ENCODE assay signal across 8 mouse cellular contexts in the genomic region with DNA sequence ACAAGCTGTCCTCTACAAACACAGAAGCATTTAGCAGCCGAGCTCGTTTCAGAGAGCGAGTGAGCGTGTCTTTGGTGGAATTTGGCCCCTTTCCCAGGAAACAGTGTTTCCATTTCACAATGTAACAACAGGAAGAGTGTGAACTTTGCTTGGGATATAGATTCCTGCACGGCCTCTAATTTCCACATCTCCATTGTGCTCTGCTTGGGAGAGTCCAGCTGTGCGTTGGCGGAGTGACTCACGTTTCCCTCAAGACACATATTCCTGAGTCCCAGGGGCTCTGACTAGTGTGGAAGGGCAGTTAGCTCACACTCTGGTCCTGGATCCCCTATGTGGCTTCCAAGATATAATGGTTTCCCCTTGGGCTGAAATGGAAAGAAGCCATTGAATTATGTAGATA. TPM values are rescaled to one million over a fixed set of nuclear protein-coding genes. Genes with fewer than 3 reads are reported as not detected.
DNase-seq lines count a peak whose midpoint lies in the region; ATAC-seq and TF ChIP-seq lines count a peak whose summit lies in the region.

No protein-coding gene starts in this region.

- peak overlapping the region; percentile 39 for H3K27ac ChIP-seq in embryonic facial prominence, embryonic 14.5 days (replicated peaks; ENCODE audit: low read depth, low read length)
- peak overlapping the region; percentile 18 for H3K27ac ChIP-seq in intestine, embryonic 16.5 days (ENCODE audit: low read length)
- no peak overlapping the region for H3K27ac ChIP-seq in thymus, adult 2 months (ENCODE audit: control insufficient read depth, insufficient read depth, low read length)

- H3K27me3 ChIP-seq in embryonic facial prominence, embryonic 14.5 days (replicated peaks; ENCODE audit: control insufficient read depth, insufficient read depth, low read length) = peaks cover 8% of the 10 kb centered on the region
- H3K27me3 ChIP-seq in intestine, embryonic 16.5 days (replicated peaks; ENCODE audit: control insufficient read depth, insufficient read depth, low read length) = no peaks in the 10 kb centered on the region
- H3K27me3 ChIP-seq in thymus, adult 2 months (ENCODE audit: control insufficient read depth, insufficient read depth, low read length) = no peaks in the 10 kb centered on the region

- no peak overlapping the region for H3K9ac ChIP-seq in embryonic facial prominence, embryonic 14.5 days (ENCODE audit: low read depth, low read length)
- H3K9ac ChIP-seq in intestine, embryonic 16.5 days (ENCODE audit: low read depth, low read length) = no peak overlapping the region

- peak; percentile 45; the same call in 1 of the 2 replicates for ATAC-seq in embryonic facial prominence, embryonic 14.5 days (ENCODE audit: low read depth)
- peak; percentile 69 for ATAC-seq in intestine, embryonic 16.5 days

- peaks cover 6% of the 10 kb centered on the region; the same call in 1 of the 2 replicates for H3K4me1 ChIP-seq in embryonic facial prominence, embryonic 14.5 days (ENCODE audit: control insufficient read depth, insufficient read depth, low read length)
- peaks cover 17% of the 10 kb centered on the region; the same call in 1 of the 2 replicates for H3K4me1 ChIP-seq in intestine, embryonic 16.5 days (ENCODE audit: control insufficient read depth, insufficient read depth, low read length)
- H3K4me1 ChIP-seq in thymus, adult 2 months (replicated peaks; ENCODE audit: control insufficient read depth, insufficient read depth, low read length) = peaks cover 4% of the 10 kb centered on the region

- TF ChIP-seq CTCF in thymus, adult 2 months (IDR thresholded peaks at IDR 0.05; ENCODE audit: borderline replicate concordance, control insufficient read depth, extremely low read depth, insufficient read depth, low read length, poor library complexity) = no peak

- no peak overlapping the region for H3K4me2 ChIP-seq in embryonic facial prominence, embryonic 14.5 days (ENCODE audit: low read depth, low read length)
- no peak overlapping the region for H3K4me2 ChIP-seq in intestine, embryonic 16.5 days (ENCODE audit: low read depth, low read length)

- peak; percentile 98 for DNase-seq in heart, adult 11 months
- DNase-seq in heart, adult 8-10 months (ENCODE audit: low spot score) = no peak
- DNase-seq in embryonic facial prominence, embryonic 14.5 days (ENCODE audit: low spot score) = peak; percentile 89
- peak; percentile 80 for DNase-seq in lung, postnatal 10 days
- no peak for DNase-seq in spleen, postnatal 14 days (ENCODE audit: low spot score in 2 of 2)
- no peak for DNase-seq in thymus, adult 18-20 months
- DNase-seq in thymus, adult 2 months = no peak

- no peaks in the 10 kb centered on the region for H3K36me3 ChIP-seq in embryonic facial prominence, embryonic 14.5 days (ENCODE audit: control insufficient read depth, insufficient read depth, low read length)
- no peaks in the 10 kb centered on the region for H3K36me3 ChIP-seq in intestine, embryonic 16.5 days (ENCODE audit: control insufficient read depth, insufficient read depth, low read length)
- no peaks in the 10 kb centered on the region for H3K36me3 ChIP-seq in thymus, adult 2 months (ENCODE audit: control insufficient read depth, insufficient read depth, low read length)

- WGBS in embryonic facial prominence, embryonic 14.5 days = 42% methylated on average over 8 of the region's 8 CpGs
- WGBS in intestine, embryonic 16.5 days = 41% methylated on average over 8 of the region's 8 CpGs
- WGBS in thymus, adult 2 months = 90% methylated on average over 8 of the region's 8 CpGs

- no peak for TF ChIP-seq POLR2A in thymus, adult 2 months (IDR thresholded peaks at IDR 0.05; ENCODE audit: control insufficient read depth, extremely low read depth, insufficient read depth, low read length, poor library complexity)

- no peaks in the 10 kb centered on the region for H3K9me3 ChIP-seq in embryonic facial prominence, embryonic 14.5 days (ENCODE audit: control insufficient read depth, low read length)
- no peaks in the 10 kb centered on the region for H3K9me3 ChIP-seq in intestine, embryonic 16.5 days (ENCODE audit: control insufficient read depth, low read length)

- no peak overlapping the region for H3K4me3 ChIP-seq in embryonic facial prominence, embryonic 14.5 days (ENCODE audit: low read depth, low read length)
- no peak overlapping the region for H3K4me3 ChIP-seq in intestine, embryonic 16.5 days (ENCODE audit: low read length)
- H3K4me3 ChIP-seq in thymus, adult 2 months (ENCODE audit: control insufficient read depth, insufficient read depth, low read length) = no peak overlapping the region

RNA-seq across cellular contexts. Expression of gene Cavin1, which starts 9.2 kb away (rescaled TPM):
- 100 to 1,000 TPM; 190 to 247 (median 212) TPM for total RNA-seq in heart, adult 8-10 months (2022)
- polyA plus RNA-seq in embryonic facial prominence, embryonic 14.5 days (2014; fragmentation: Nextera tagmentation; extraction: Ambion mirVana) = 145 and 160 TPM in 2 replicates
- 214 and 221 TPM in 2 replicates for polyA plus RNA-seq in intestine, embryonic 16.5 days (2015; fragmentation: Nextera tagmentation; extraction: Ambion mirVana)
- polyA plus RNA-seq in thymus, adult 2 months (2012; rRNA removed) = 18.9 and 22.4 TPM in 2 replicates

RNA-seq across cellular contexts. Expression of gene Atp6v0a1, which starts 29.4 kb away (rescaled TPM):
- 100 to 1,000 TPM in 1 of 4 experiments, 10 to 100 TPM in 3; 85.0 to 100 (median 88.9) TPM for total RNA-seq in heart, adult 8-10 months (2022)
- polyA plus RNA-seq in embryonic facial prominence, embryonic 14.5 days (2014; fragmentation: Nextera tagmentation; extraction: Ambion mirVana) = 35.0 and 37.9 TPM in 2 replicates
- polyA plus RNA-seq in intestine, embryonic 16.5 days (2015; fragmentation: Nextera tagmentation; extraction: Ambion mirVana) = 38.8 and 43.3 TPM in 2 replicates
- 35.9 and 39.7 TPM in 2 replicates for polyA plus RNA-seq in thymus, adult 2 months (2012; rRNA removed)

RNA-seq across cellular contexts. Expression of gene Stat3, which starts 40.5 kb away (rescaled TPM):
- 100 to 1,000 TPM in 1 of 4 experiments, 10 to 100 TPM in 3; 76.6 to 108 (median 91.0) TPM for total RNA-seq in heart, adult 8-10 months (2022)
- 71.4 and 82.9 TPM in 2 replicates for polyA plus RNA-seq in embryonic facial prominence, embryonic 14.5 days (2014; fragmentation: Nextera tagmentation; extraction: Ambion mirVana)
- 48.9 and 53.2 TPM in 2 replicates for polyA plus RNA-seq in intestine, embryonic 16.5 days (2015; fragmentation: Nextera tagmentation; extraction: Ambion mirVana)
- 140 and 147 TPM in 2 replicates for polyA plus RNA-seq in thymus, adult 2 months (2012; rRNA removed)

Comparison
In these comparisons a context has a peak if more than half of its experiments do, and no peak if none do; other contexts are left out.
1. DNase-seq: peak in heart, adult 11 months (single experiment), embryonic facial prominence, embryonic 14.5 days (single experiment) and lung, postnatal 10 days (single experiment); none in heart, adult 8-10 months (single experiment), spleen, postnatal 14 days (0 of 2), thymus, adult 18-20 months (0 of 2) and thymus, adult 2 months (single experiment).